Mouse (Mus musculus): ENCODE results near the gene Capza1.

DNA sequence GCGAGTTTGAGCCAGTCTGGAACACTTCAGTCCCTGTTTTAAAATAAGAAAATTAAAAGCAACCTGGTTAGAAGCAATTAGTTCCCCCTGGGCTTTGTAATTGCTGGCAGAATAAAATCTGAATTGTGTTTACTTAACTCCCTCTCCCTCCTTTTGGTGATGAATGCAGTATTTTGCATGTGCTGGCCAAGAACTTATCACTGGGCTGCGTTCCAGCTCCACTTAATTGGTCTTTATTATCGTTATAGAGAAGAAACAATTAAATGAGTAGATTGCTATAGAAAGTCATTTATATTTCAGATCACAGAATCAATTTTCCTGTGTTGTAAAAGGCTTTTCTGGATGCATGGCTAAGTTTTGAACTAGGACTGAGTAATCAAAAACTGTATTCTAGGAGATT, 31.8 kb upstream of the Capza1 start:
- TF ChIP-seq POLR2A (IDR thresholded peaks at IDR 0.05; ENCODE audit: insufficient read depth, low read depth, low read length) (no peak), CTCF (IDR thresholded peaks at IDR 0.05) (no peak)
